Mouse (Mus musculus) embryo, embryonic 9.5 days (tissue): ENCODE results near the gene Gm42791.

ENCODE experiments used
- DNase-seq: peaks from one replicate; pipeline ENCODE4 v3.0.0-alpha.2; 2017; ENCODE audit errors: extremely low spot score

The Gm42791 gene

DNA sequence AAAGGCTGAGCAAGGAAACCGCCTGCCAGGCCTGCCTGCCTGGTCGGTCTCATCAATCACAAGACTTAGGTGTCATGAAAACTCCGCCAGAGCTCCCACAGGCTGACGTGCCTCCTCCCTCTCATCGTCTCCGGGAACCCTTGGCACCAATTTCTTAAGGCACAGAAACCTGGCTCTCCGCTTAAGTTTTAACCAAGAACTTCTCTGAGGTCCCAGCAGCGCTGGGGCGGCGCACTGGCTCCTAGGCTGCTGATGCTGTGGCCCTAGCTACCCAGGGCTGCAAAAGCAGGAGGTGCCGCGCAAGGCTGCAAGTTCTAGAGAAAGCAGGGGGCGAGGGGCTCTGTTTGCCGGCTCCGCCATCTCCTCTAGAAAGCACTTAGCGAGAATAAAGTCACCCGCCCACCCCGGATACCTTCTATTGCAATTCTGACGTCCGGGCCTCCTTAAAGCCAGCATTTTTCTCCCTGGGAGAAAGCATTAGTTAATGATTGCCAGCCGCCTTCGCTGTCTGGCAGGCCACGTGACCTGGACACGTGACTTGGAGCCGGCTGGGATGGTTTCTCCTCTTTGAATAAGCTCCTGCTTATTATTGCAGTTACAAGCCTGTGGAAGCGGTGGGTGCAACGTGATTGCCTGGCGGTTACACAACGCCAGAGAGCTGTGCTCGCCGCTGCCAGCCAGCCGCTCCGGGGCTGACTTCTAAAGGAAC, at the start of gene Gm42791:
Gm42791 (minus strand) TSS at position 442 of the 709 bp plus-strand sequence.
- peak; percentile 87 for DNase-seq

DNA sequence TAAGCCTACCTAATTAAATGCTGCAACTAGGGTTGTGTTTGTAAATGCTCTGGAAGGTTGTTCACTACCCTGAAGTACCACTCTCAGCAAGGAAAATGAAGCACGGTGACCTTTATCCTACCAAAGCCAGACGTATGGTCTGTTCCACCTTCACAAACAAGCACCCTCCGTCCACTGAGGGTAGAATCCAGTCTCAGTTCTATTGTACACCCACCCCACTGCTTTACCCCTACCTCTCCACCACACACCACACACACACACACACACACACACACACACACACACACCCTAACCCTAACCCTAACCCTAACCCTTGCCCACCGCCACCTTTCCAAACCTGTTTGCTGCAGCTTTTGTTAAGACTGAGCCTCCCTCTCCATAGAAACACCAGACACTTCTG, 49.1 kb upstream of the Gm42791 start:
- DNase-seq = no peak

DNA sequence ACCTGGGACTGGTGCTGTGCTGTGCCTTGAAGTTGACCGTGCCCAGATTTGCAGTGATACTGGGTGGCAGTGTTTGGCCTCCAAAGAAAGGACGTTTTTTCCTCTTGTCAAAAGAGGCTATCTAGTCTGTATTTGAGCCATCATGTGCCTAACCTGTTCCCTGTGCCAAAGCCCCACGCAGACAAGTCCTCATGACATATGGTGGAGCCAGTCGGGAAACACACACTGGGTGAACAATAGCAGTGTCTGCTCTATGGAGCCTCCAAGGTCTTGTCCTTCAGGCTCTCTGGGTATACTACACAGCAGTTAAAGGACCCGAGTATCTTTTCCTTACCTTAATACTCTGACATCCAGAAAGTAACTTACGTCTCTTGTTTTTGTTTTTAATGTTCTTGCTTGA, 48.3 kb upstream of the Gm42791 start:
- DNase-seq = no peak

DNA sequence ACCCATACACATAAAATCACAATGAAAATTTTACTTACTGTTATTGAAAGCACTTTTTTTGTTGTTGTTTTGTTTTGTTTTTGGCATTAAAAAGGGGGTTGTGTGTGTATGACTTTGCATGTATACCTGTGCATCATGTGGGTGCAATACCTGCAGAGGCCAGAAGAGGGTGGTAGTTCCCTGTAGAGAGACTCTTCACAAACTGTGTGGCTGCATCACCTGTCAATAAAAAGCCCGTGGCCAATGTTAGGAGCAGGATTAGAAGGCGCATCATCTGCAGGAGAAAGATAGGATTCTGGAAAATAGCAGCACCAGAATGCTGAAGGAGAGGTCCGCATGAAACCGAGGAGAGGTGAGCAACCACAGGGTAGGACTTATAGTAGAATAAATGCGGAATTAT, 44.9 kb upstream of the Gm42791 start:
- peak; percentile 33 for DNase-seq

DNA sequence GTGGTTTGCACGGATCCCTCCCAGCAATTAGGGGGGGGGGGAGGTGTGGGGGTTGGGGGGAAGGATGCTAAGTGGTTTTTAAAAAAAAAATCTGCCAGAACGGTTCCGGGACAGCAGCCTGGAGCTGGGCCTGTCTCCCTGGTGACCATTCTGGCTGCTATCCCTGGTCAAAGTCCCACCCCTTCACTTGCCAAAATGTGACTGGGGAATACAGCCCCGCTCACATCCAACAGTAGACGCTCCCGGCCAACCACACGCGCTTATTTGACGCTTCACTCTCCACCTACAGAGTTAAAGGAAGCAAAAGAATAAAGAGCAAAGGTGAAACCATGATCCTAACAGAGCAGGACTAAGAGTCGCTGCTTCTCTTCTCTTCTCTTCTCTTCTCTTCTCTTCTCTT, 42.8 kb upstream of the Gm42791 start:
- DNase-seq = no peak

DNA sequence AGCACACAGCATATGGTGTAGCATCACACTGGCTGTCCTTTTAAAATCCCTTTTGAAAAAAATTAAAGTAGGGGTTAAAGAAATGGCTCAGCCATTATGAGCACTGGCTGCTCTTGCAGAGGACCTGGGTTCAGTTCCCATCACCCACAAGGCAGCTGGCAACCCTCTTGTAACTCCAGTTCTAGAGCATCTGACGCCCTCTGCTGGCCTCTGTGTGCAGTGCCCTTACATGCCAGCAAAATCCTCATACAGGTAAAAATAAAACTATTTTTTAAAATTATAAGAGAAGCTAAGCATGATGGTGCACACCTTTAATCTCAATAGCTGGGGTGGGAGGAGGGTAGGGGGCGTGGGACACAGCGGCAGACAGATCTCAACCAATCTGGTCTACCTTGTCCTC, 42.0 kb upstream of the Gm42791 start:
- no peak for DNase-seq

DNA sequence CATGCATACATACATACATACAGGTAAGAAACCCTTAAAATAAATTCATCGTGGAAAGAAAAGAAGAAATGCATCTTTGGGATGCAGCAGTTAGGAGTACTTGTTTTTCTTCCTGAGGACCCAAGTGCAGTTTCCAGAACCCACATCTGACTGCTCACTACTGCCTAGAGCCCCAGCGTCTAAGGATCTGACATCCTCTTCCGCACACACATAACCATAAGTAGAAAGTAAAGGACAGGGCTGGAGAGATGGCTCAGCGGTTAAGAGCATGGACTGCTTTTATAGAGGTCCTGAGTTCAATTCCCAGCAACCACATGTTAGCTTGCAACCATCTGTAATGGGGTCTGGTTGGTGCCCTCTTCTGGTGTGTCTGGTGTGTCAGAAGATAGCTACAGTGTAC, 37.5 kb upstream of the Gm42791 start:
- DNase-seq = no peak

DNA sequence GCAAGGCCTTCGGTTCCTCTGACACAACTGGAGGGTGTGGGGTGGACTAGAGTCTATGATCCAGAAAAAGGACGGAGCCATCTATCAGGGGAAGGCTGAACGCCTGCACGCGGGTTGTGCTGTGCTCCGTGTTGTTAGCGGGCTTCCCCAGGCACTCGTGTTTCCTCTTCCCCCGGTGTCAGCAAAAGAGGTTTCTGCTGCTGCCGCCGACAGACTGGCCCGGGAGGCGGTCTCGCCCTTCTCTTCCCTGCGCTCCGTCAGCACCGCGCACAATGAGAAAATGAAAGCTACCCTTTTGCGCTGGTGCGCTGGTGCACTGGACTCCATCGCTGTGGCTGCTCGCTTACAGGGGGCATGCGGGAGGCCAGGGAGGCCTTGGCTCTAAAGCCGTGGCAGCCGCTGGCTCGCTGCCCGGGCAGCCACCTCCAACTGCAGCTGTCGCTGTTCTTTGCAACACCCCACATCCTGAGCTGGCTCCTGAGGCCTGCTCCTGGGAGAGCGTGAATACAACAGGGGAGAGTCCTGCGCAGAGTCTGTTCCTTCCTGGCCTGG, 36.3 kb upstream of the Gm42791 start:
- peak; percentile 63 for DNase-seq

DNA sequence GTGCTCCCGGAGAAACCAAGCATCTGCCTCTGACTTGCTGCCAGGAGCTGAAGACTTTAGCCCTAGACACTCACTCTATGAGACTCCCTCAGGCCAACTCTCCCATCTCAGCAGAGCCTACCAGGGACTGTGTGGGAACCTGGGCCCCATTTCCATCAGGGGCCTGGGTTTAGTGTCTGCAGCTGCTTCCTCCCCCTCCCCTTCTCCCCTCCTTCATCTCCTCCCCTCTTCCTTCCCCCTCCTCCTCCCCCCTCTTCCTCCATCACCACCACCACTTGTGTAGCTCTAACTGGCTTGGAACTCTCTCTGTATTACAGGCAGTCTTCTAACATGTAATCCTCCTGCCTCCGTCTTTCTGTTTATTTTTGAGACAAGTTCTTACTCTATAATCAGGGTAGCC, 35.2 kb upstream of the Gm42791 start:
- no peak for DNase-seq

DNA sequence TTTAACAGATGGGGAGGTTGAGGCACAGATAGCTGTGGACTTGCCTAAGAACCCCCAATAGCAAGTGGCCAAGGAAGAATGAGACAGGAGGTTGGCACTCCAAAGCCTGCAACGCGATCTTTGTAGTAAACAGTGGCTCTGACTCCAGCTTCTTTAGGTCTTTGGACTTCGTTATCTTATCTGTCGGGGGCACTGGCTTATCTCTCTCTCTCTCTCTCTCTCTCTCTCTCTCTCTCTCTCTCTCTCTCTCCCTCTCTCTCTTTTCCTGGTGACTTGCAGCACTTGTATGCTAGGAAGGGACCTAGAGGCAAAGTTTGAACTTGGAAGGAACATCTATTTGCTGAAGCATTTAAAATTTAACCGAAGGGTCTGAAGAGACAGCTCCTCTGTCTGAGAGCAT, 33.4 kb upstream of the Gm42791 start:
- no peak for DNase-seq

DNA sequence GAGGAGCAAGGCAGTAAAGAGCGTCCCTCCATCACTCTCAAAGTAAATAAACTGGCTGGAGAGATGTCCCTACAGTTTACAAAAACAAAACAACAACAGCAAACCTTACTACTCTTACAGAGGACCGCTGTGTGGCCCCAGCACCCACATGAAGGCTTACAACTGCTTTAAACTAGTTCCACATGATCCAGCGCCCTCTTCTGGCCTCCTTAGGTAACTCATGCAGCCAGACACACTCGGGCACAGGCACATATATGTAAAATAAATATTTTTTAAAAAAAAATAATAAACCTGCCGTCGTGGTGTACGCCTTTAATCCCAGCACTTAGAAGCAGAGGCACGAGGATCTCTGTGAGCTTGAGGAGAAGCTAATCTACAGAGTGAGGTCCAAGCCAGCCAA, 32.4 kb upstream of the Gm42791 start:
- no peak for DNase-seq

DNA sequence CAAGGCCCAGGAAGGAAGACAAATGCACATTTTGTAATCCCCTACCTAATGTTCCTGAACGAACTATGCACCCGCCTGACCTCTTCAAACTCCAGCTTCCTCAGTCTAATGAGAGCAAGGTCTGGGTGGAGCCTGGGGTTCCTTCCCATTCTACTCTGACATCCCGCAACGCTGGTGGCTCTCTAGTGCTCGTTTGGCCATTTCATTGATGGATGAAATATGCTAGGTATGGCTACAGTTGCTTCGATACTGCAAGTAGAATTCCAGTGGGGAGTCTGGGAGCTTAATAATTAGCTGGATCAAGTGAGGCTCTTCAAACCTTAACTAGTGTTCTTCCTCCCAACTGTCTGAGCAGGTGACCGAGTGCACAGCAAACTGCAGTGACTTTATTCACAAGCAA, 26.2 kb upstream of the Gm42791 start:
- no peak for DNase-seq

DNA sequence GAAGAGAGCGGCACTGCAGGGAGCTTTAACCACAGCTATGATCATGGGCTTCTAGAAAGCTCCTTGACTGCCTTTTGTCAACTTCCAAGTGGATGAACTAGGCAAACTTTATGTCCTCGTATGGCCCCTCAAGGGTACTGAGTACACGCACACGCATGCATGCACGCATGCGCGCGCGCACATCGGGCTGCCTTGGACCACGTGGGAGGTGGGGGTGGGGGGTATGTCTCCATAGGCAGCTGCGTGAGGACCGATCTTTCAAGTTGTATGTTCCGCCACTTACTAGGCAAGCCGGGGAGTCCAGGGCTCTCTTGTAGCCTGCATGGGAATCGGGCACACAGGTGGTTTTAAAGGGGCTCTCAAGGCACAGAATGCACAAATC, 25.7 kb upstream of the Gm42791 start:
- DNase-seq = no peak

DNA sequence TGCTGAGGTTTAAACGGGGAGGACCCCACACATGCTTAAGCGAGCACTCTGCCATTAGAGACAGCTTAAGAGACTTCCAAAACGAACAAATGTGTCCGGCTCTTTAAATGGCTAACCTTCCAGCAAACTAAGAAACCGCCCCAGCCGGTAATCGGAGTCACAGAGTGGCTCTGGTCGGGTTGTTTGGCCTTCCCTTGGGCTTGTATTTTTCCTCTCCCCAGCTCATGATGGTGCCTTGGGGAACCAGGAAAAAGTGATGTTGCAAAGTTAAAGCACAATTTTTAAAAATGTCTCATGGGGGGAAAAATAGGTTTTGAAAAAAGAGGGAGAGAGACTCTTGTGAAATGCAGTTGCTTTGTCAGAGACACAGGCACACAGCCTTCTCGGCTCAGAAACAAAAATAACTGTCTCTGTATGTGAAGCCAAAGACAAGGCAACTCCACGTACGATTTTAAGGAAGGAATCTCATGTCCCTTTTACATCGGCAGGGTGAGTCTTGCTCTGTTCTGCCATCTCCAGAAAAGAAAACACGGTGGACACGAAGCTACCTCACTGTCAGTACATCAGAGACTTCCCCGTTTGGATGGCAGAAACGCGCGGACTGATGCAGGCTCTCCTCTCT, 25.2 kb upstream of the Gm42791 start:
- DNase-seq = no peak

DNA sequence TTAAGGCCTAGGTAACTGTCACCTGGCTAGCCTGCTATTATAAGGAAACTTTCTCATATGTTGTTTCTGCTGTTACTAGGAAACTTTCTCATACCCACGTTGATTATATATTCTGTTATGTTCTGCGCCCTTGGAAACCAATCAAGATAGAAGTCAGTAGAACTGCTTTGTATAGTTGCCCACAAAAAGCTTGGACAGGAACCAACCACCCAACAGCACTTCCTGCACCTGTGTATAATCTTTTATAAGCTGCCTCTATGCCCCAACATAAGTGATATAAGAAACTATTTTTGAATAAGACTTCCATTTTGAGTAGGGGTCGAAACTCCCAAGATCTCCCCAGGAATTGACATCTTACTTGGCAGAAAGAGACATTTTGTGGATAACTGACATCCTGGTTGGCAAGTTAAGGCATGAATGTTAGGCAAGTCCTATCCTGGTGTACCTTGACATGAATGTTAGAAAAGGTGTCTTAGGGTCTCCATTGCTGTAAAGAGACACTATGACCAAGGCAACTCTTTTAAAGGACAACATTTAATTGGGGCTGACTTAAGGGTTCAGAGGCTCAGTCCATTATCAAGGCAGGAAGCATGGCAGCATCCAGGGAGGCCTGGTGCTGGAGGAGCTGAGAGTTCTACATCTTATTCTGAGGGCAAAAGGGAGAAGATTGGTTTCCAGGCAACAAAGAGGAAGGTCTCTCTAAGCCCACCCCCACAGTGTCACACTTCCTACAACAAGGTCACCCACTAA, 22.9 kb upstream of the Gm42791 start:
- no peak for DNase-seq

DNA sequence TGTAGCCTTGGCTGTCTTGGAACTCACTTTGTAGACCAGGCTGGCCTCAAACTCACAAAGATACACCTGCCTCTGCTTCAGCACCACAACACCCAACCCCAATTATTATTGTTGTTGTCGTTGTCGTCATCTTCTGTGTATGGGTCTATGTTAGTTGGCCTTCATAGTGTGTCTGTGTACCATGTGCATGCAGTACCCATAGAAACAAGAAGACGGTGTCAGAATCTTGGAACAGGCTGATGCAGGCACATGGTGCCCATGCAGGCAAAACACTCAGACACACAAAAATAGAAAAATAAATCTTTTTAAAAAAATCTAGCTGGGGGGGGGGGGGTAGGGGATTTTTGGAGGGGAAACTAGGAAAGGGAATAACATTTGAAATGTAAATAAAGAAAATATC, 22.2 kb upstream of the Gm42791 start:
- no peak for DNase-seq

DNA sequence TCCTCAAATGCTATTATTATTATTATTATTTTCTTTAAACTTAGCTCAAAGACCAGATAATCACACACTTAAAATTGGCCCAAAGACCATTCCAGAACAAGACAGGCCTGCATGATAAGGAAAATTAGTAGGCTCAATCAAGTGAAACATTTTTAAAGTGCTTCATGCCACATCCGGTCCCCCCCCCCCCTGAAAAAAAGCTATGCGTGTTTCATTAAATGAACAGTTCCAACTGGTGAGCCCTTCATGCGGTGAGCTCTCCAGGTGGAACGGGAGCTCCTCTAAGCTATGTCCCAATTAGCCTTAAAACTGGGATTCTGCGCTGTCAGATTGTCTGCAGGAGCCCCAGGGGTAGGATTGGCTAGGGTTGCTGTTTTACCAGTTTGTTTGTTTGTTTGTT, 21.3 kb upstream of the Gm42791 start:
- no peak for DNase-seq

DNA sequence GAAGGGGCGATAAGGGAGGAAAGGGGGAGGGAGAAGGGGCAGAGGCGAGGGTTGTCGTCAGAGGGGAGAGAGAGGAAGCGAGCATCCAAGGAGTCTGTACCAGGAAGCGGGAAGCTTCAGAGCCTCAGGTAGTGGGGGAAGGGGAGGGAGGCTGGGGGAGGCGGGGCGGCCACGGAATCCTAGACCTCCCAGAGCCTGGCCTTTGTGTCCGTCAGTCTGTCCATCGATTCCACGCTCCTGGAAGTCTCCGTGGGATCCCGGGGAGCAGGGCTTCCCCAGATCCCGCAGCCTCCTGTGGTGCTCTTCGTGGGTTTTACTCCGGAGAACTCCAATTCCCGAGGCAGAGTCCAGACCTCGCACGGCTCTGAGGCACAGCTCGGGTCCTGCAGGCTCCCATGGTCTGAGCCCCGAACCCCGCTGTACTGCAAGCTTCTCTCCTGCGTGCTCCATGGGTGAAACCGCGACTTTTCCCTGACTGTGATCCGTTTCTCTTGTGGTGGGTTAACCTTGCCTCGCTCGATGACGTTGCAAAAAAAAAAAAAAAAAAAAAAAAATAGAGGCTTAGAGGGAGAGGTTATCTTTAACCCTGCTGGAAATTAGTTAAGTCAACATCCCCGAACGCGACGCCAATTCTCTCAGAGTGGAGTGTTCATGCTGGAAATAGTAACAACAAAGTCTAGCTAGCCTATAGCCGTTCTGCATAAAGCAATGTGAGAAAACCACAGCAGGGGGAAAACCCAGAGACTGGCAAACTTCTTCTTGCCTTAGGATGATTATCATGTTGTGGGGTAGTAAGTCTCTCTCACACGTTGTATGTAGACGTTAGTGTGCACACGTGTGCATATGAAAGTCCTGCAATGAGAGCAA, 20.6 kb upstream of the Gm42791 start:
- peak; percentile 55 for DNase-seq

DNA sequence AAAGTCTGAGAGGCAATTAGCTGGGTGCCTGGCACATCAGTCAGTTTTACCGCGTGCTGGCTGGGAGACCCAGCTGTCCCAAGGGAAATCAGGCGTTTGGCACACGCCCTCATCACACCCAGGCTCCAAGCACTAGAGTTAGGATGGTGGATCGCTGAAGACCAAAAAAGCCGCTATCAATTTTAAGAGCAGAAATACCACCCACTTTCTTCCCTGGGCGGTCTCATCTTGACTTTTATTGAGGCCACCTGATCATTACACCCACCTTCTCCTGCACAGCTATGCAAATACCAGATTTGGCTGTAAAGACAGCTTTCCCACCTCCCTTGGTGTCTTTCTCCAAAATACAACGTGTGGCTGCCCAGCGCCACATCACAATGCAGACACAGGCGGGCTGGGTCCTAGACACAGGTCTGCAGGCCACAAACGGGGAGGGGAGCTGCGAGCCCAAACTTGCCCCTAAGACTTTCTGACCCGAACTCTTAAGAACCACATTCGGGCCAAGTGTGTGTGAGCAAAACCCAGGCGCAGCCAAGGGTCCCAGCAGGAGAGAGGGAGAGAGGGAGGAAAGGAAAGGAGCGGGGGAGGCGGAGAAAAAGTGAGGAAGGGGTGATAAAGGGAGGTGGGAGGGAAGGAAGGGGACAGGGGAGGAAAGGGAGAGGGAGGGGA, 19.8 kb upstream of the Gm42791 start:
- DNase-seq = no peak

DNA sequence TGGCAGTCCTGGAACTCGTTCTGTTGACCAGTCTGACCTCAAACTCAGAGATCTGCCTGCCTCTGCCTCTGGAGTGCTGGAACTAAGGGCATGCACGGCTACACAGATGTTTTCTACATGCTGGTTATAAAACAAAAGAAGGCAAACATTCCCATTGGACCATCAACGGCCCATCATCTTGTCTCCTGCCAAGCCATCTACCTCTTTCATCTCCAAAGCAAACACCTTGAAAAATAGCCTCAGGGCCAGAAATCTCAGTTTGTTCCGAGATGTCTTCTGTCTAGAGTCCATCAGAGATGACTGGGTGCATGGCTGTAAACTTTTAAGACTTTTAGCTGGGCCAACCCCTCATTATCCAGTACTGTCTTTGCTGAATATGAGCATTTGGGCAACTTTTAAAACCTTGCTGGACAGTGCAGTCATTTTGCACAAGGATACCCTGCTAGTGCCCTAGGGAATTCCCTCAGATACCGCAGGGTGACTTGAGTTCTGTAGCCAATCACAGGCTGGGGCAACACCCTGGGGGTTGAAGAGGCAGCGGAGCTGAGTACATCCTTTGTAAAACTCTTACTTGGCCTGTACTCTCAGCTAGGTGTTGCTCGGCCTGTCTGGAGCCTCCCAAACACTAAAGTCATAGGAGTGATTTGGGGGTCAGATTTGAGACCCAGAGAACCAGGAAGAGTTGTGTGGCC, 19.0 kb upstream of the Gm42791 start:
- DNase-seq = no peak

DNA sequence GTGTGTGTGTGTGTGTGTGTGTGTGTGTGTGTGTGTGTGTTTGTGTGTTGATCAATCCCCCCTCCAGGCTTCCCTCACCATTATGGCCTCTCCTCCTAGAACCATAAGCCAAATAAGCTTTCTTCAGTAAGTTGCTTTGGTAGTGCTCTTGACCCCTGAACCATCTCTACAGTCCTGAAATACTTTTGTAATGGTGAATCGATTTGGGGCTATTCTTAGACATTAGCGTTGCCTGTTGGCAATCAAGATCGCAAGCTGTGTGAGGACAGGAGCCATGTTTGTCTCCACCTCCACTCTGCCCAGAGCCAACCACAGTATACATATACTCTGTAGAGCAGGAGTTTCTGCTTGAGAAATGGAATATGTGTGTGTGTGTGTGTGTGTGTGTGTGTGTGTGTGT, 14.2 kb upstream of the Gm42791 start:
- no peak for DNase-seq
